Mouse (Mus musculus) MEL (cell line): Measurements from ENCODE around the gene Slc29a4. TPM values are rescaled to one million over a fixed set of nuclear protein-coding genes. Genes with fewer than 3 reads are reported as not detected.
A peak's percentile ranks its signal among the peaks of the same experiment; 100 is the strongest.

Source experiments
- DNase-seq: peaks from one replicate; pipeline ENCODE4 v3.0.0; 2011; ENCODE audit warnings: low read depth, low spot score
- H3K27ac ChIP-seq: 2 replicates; pipeline ENCODE4 v1.5.1; 2012; ENCODE audit warnings: low read depth, mild to moderate bottlenecking, control low read depth, low read length, moderate library complexity; ENCODE audit not compliant: control insufficient read depth
- H3K27me3 ChIP-seq, 2 experiments: fragments of 150-350 bp in 1 of 2; sonication (generic) in 1 of 2; 2 replicates each; pipeline ENCODE4 v1.6.1; 2012; ENCODE audit warnings: low read length in 2 of 2, mild to moderate bottlenecking in 2 of 2, improper control_type of control experiment in 1 of 2, moderate library complexity in 1 of 2; ENCODE audit not compliant: insufficient read depth in 2 of 2, control insufficient read depth in 1 of 2
- H3K36me3 ChIP-seq, 2 experiments: 2 replicates each; pipeline ENCODE4 v1.6.1; 2012 to 2014; ENCODE audit warnings: low read length in 2 of 2, improper control_type of control experiment in 1 of 2, inconsistent platforms in 1 of 2, mild to moderate bottlenecking in 1 of 2; ENCODE audit not compliant: insufficient read depth in 2 of 2, control insufficient read depth in 1 of 2
- H3K4me1 ChIP-seq, 2 experiments: fragments of 150-350 bp in 1 of 2; sonication (generic) in 1 of 2; 2 replicates each; pipeline ENCODE4 v1.6.1; 2012; ENCODE audit warnings: low read length in 2 of 2, improper control_type of control experiment in 1 of 2, mild to moderate bottlenecking in 1 of 2; ENCODE audit not compliant: insufficient read depth in 2 of 2, control insufficient read depth in 1 of 2
- H3K4me3 ChIP-seq, 2 experiments: fragments of 150-350 bp in 1 of 2; sonication (generic) in 1 of 2; 2 replicates each; pipeline ENCODE4 v1.5.1; 2012; ENCODE audit warnings: low read depth in 2 of 2, low read length in 2 of 2, mild to moderate bottlenecking in 2 of 2, moderate library complexity in 2 of 2, control low read depth in 1 of 2, improper control_type of control experiment in 1 of 2; ENCODE audit not compliant: control insufficient read depth in 1 of 2, insufficient read depth in 1 of 2
- H3K79me2 ChIP-seq: 2 replicates; pipeline ENCODE4 v1.6.1; 2012; ENCODE audit warnings: mild to moderate bottlenecking, low read length, moderate library complexity; ENCODE audit not compliant: control insufficient read depth, poor library complexity, insufficient read depth
- H3K9ac ChIP-seq: 2 replicates; pipeline ENCODE4 v1.6.1; 2012; ENCODE audit warnings: low read depth, mild to moderate bottlenecking, control low read depth, low read length, moderate library complexity; ENCODE audit not compliant: control insufficient read depth, poor library complexity, severe bottlenecking
- H3K9me3 ChIP-seq: fragments of 150-350 bp; sonication (generic); replicated peaks from 2 replicates; pipeline ENCODE4 v1.6.1; 2012; ENCODE audit warnings: mild to moderate bottlenecking, low read length, improper control_type of control experiment, moderate library complexity; ENCODE audit not compliant: insufficient read depth
- CTCF ChIP-seq, 3 experiments: IDR thresholded peaks in 2 of 3; conservative IDR thresholded peaks in 1 of 3; 2 replicates each; pipeline ENCODE4 v1.5.1; 2011 to 2012; ENCODE audit warnings: low read length in 3 of 3, low read depth in 2 of 3, mild to moderate bottlenecking in 2 of 3, improper control_type of control experiment in 1 of 3, inconsistent platforms in 1 of 3, mixed read lengths in 1 of 3, moderate library complexity in 1 of 3; ENCODE audit not compliant: control insufficient read depth in 1 of 3, insufficient read depth in 1 of 3, poor library complexity in 1 of 3, severe bottlenecking in 1 of 3
- EP300 ChIP-seq, 2 experiments: IDR thresholded peaks; 2 replicates each; pipeline ENCODE4 v1.6.1; 2011; ENCODE audit warnings: improper control_type of control experiment in 2 of 2, low read length in 2 of 2, low read depth in 1 of 2, mild to moderate bottlenecking in 1 of 2
- ETS1 ChIP-seq: IDR thresholded peaks from 2 replicates; pipeline ENCODE4 v1.6.1; 2012; ENCODE audit warnings: low read depth, mild to moderate bottlenecking, inconsistent platforms, low read length, improper control_type of control experiment, moderate library complexity
- HCFC1 ChIP-seq: IDR thresholded peaks from 2 replicates; pipeline ENCODE4 v1.6.1; 2012; ENCODE audit warnings: low read depth, mild to moderate bottlenecking, inconsistent platforms, low read length, improper control_type of control experiment, moderate library complexity
- MAX ChIP-seq: IDR thresholded peaks from 2 replicates; pipeline ENCODE4 v1.6.1; 2011; ENCODE audit warnings: low read length, improper control_type of control experiment
- MXI1 ChIP-seq: IDR thresholded peaks from 2 replicates; pipeline ENCODE4 v1.6.1; 2011; ENCODE audit warnings: mild to moderate bottlenecking, low read depth, low read length, improper control_type of control experiment
- MYB ChIP-seq: IDR thresholded peaks from 2 replicates; pipeline ENCODE4 v1.6.1; 2011; ENCODE audit warnings: mild to moderate bottlenecking, low read depth, low read length, improper control_type of control experiment
- POLR2A ChIP-seq, 2 experiments: IDR thresholded peaks; 2 replicates each; pipeline ENCODE4 v1.6.1; 2011 to 2012; ENCODE audit warnings: low read length in 2 of 2, mild to moderate bottlenecking in 2 of 2, control low read depth in 1 of 2, improper control_type of control experiment in 1 of 2, low read depth in 1 of 2, moderate library complexity in 1 of 2; ENCODE audit not compliant: control insufficient read depth in 1 of 2, insufficient read depth in 1 of 2, poor library complexity in 1 of 2
- POLR2AphosphoS5 ChIP-seq: IDR thresholded peaks from 2 replicates; pipeline ENCODE4 v1.6.1; 2012; ENCODE audit warnings: low read depth, borderline replicate concordance, mild to moderate bottlenecking, inconsistent platforms, low read length, moderate library complexity, mixed read lengths
- RCOR1 ChIP-seq: IDR thresholded peaks from 2 replicates; pipeline ENCODE4 v1.6.1; 2012; ENCODE audit warnings: low read depth, mild to moderate bottlenecking, inconsistent platforms, low read length, improper control_type of control experiment
- SMC3 ChIP-seq: IDR thresholded peaks from 2 replicates; pipeline ENCODE4 v1.6.1; 2011; ENCODE audit warnings: low read depth, low read length, improper control_type of control experiment
- TAL1 ChIP-seq: IDR thresholded peaks from 2 replicates; pipeline ENCODE4 v1.6.1; 2012; ENCODE audit warnings: mild to moderate bottlenecking, inconsistent platforms, low read length, moderate library complexity, mixed read lengths
- TBP ChIP-seq: IDR thresholded peaks from 2 replicates; pipeline ENCODE4 v1.8.0; 2011; ENCODE audit warnings: low read depth, low read length, improper control_type of control experiment
- USF1 ChIP-seq: IDR thresholded peaks from 2 replicates; pipeline ENCODE4 v1.6.1; 2014; ENCODE audit warnings: low read depth, mild to moderate bottlenecking, inconsistent platforms, low read length, improper control_type of control experiment, moderate library complexity
- USF2 ChIP-seq, 2 experiments: IDR thresholded peaks; 2 replicates each; pipeline ENCODE4 v1.6.1; 2011 to 2012; ENCODE audit warnings: improper control_type of control experiment in 2 of 2, low read length in 2 of 2, borderline replicate concordance in 1 of 2, inconsistent platforms in 1 of 2, low read depth in 1 of 2, mild to moderate bottlenecking in 1 of 2; ENCODE audit not compliant: insufficient read depth in 1 of 2
- ZC3H11A ChIP-seq: IDR thresholded peaks from 2 replicates; pipeline ENCODE4 v1.6.1; 2012; ENCODE audit warnings: low read depth, mild to moderate bottlenecking, inconsistent platforms, low read length, improper control_type of control experiment
- ZMIZ1 ChIP-seq: IDR thresholded peaks from 2 replicates; pipeline ENCODE4 v1.6.1; 2012; ENCODE audit warnings: low read depth, mild to moderate bottlenecking, inconsistent platforms, low read length, improper control_type of control experiment, moderate library complexity
- polyA plus RNA-seq, 2 experiments: library from polyadenylated mRNA; stranded (reverse) in 1 of 2; unstranded in 1 of 2; fragments of >175 nt in 1 of 2; fragments of >200 nt in 1 of 2; gene quantifications; 2 replicates each; pipeline versions ENCODE4 v1.2.1 to v1.2.4; 2012; ENCODE audit warnings: low replicate concordance in 2 of 2, low read depth in 1 of 2; ENCODE audit not compliant: insufficient read length in 2 of 2, insufficient read depth in 1 of 2, missing spikeins in 1 of 2
- total RNA-seq: library from RNA; depleted of rRNA; stranded (reverse); fragments of 300-350 nt; gene quantifications from 2 replicates; pipeline ENCODE4 v1.2.3, GENCODE M21; 2012

The Slc29a4 gene
- total and polyA plus RNA-seq, 3 experiments: not detected

DNA sequence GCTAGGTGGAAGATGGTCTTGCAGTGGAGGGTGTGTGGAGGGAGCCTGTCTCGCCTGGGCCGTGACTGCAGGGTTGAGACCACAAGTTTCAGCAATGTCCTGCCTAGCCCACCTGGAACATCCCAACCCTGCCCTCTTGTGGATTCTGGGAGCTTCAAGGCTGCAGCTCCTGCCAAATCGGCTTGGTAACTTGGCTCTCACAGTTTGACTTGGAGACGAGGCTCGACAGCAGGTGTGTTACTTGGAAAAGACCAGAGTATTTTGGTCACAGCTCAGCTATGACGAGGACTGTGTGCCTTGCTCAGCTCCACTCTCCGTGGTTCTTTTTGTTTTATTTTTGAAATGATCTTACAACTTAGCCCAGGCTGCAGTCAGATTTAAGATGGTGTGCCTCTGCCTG lies 22.6 kb upstream of the Slc29a4 start:
- Histone ChIP-seq H3K4me1 (no peaks in the 10 kb centered on the region), H3K9me3 (no peaks in the 10 kb centered on the region), H3K9ac (no peak overlapping the region), H3K4me3 (no peak overlapping the region), H3K36me3 (peaks cover 0 to 5% of the 10 kb centered on the region in 2 experiments; a peak in 1 of 4 replicates)
- DNase-seq: no peak
- no peak for TF ChIP-seq TBP
- TF ChIP-seq TAL1: no peak
- TF ChIP-seq ETS1: no peak
- TF ChIP-seq, all 39 proteins: peak for 0
- Histone ChIP-seq H3K27me3 (no peaks in the 10 kb centered on the region), H3K79me2 (no peaks in the 10 kb centered on the region), H3K27ac (no peak overlapping the region)

DNA sequence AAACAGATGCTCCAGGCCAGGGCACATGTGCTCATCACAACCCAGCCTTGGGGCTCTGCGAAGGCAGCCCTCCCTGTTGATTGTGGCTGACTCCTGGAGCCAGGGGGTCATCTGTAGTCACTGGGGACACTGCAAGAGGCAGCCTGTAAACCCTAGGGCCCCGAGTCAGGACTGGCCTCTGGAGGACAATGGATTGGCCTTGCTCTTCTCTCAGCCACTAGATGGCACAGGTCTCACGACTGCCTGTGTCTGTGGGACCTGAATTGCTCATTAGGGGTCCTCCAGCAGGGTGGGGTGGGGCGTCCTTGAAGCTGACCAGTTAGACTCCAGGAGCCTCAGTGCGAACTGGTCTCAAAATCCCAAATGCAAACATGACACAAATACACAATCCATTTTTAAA lies 19.2 kb upstream of the Slc29a4 start:
- no peak overlapping the region for H3K27ac ChIP-seq
- no peaks in the 10 kb centered on the region for H3K4me1 ChIP-seq
- H3K79me2 ChIP-seq: no peaks in the 10 kb centered on the region
- H3K36me3 ChIP-seq: no peaks in the 10 kb centered on the region
- TF ChIP-seq SMC3 (peak; percentile 29), CTCF (IDR thresholded peaks at IDR 0.05 in 2 of 3, conservative IDR thresholded peaks at IDR 0.05 in 1 of 3; ENCODE audit: control insufficient read depth in 1 of 3, insufficient read depth in 1 of 3, low read depth in 2 of 3, low read length in 3 of 3, poor library complexity in 1 of 3, severe bottlenecking in 1 of 3) (peak in 2 of 3 experiments; percentile 39 to 51; a peak in 4 of 6 replicates), ZC3H11A (no peak)
- no peak overlapping the region for H3K4me3 ChIP-seq
- no peaks in the 10 kb centered on the region for H3K9me3 ChIP-seq
- H3K27me3 ChIP-seq: no peaks in the 10 kb centered on the region
- no peak overlapping the region for H3K9ac ChIP-seq
- no peak for DNase-seq

DNA sequence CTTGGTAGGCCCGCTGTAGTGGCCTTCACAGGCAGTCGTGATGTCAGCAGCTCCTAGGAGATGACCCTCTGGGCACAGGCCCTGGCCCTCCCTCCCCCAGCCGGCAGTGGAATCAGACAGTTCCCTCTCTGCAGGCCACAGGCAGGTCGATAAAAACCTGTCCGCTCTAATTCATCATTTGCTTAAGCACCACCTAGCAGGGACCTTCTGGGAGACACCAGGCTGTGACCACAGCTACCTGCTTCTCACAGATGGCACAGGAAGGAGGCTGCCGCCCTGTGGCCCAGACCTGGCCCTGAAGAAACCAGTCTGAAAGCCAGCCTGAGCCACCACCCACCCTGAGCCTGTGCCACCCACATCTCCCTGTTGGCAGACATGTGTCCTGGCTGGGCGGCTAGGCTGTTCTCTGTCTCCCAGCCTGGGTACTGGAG lies 14.2 kb upstream of the Slc29a4 start:
- H3K4me1 ChIP-seq: no peaks in the 10 kb centered on the region
- H3K9ac ChIP-seq: no peak overlapping the region
- H3K79me2 ChIP-seq: no peaks in the 10 kb centered on the region
- H3K27ac ChIP-seq: no peak overlapping the region
- H3K9me3 ChIP-seq: no peaks in the 10 kb centered on the region
- no peak overlapping the region for H3K4me3 ChIP-seq
- no peaks in the 10 kb centered on the region for H3K36me3 ChIP-seq
- DNase-seq: no peak
- no peaks in the 10 kb centered on the region for H3K27me3 ChIP-seq
- TF ChIP-seq MAX (no peak), RCOR1 (no peak), USF1 (no peak)

DNA sequence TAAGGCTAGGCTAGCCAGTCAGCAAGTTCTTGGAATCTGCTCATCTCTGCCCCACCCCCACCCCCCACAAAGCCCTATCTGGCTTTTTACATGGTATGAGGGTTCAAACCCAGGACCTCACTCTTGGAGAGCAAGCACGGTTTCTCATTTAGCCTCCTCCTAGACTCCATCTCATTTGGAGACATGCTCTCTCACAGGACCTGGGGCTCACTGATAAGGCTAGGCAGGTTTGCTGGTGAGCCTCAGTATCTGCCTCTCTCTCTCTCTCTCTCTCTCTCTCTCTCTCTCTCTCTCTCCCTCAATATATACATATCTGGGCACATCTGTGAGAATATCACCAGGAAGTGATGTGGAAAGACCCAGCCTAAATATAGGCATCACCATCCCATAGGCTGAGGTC lies 13.2 kb upstream of the Slc29a4 start:
- no peak for TF ChIP-seq ETS1
- TF ChIP-seq ZMIZ1: no peak
- TF ChIP-seq POLR2A (IDR thresholded peaks at IDR 0.05; ENCODE audit: control insufficient read depth in 1 of 2, insufficient read depth in 1 of 2, low read depth in 1 of 2, low read length in 2 of 2, poor library complexity in 1 of 2): no peak
- no peak for TF ChIP-seq MXI1
- no peak for TF ChIP-seq USF2 (IDR thresholded peaks at IDR 0.05; ENCODE audit: borderline replicate concordance in 1 of 2, insufficient read depth in 1 of 2, low read depth in 1 of 2, low read length in 2 of 2)
- TF ChIP-seq SMC3: no peak
- no peak for TF ChIP-seq HCFC1
- TF ChIP-seq MYB: no peak
- no peak for TF ChIP-seq RCOR1
- no peak for TF ChIP-seq POLR2AphosphoS5
- no peak for TF ChIP-seq EP300 (IDR thresholded peaks at IDR 0.05; ENCODE audit: low read depth in 1 of 2, low read length in 2 of 2)
- TF ChIP-seq, all 39 proteins: peak for 0
- DNase-seq: no peak
- Histone ChIP-seq H3K79me2 (no peaks in the 10 kb centered on the region), H3K27ac (no peak overlapping the region), H3K4me3 (no peak overlapping the region), H3K9ac (no peak overlapping the region), H3K4me1 (no peaks in the 10 kb centered on the region), H3K36me3 (no peaks in the 10 kb centered on the region), H3K9me3 (no peaks in the 10 kb centered on the region), H3K27me3 (no peaks in the 10 kb centered on the region)
